Mouse (Mus musculus): ENCODE measurements at regions not wholly inside any gene's neighbourhood (a gene's known extent, or its start where the extent isn't known, plus 50 kb on each side); places are given as distances from the start of the nearest gene placed in this dataset.

GRCm38 (mm10) chr12:25362771-25363170, 265.8 kb upstream of the Id2 start:
- Histone ChIP-seq H3K4me1 (ENCODE audit: control insufficient read depth, insufficient read depth, low read length) (no peaks in the 10 kb centered on the region), H3K27me3 (ENCODE audit: control insufficient read depth, insufficient read depth, low read length) (no peaks in the 10 kb centered on the region), H3K27ac (ENCODE audit: insufficient read depth, low read length) (no peak overlapping the region), H3K4me3 (replicated peaks; ENCODE audit: insufficient read depth, low read depth, low read length) (no peak overlapping the region)
- TF ChIP-seq CTCF (IDR thresholded peaks at IDR 0.05; ENCODE audit: borderline replicate concordance, insufficient read depth, low read depth, low read length) (no peak), POLR2A (IDR thresholded peaks at IDR 0.05; ENCODE audit: borderline replicate concordance, insufficient read depth, low read length) (no peak)
- no peak for DNase-seq
- WGBS = 95% methylated on average over 4 of the region's 4 CpGs

DNA sequence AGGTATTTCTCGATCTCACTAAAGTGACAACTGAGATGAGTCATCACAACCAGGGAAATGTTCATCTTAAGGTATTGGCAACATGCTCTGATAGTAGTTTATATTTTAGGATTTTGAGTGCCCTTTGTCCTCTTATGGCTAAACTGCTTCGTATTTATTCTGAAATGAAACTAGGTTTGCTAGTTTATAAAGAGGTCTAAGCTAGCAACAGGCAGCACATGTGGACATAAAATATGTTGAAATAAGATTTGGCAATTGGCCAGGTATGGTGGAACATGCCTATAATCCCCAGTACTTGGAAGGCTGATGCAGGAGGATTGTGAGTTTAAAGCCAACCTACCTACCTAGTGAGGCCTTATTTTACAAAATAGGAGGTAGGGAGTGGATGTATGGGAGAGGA, 263.8 kb upstream of the Id2 start:
- TF ChIP-seq CTCF (IDR thresholded peaks at IDR 0.05; ENCODE audit: borderline replicate concordance, insufficient read depth, low read depth, low read length) = no peak
- no peak for TF ChIP-seq POLR2A (IDR thresholded peaks at IDR 0.05; ENCODE audit: borderline replicate concordance, insufficient read depth, low read length)
- Histone ChIP-seq H3K27me3 (ENCODE audit: control insufficient read depth, insufficient read depth, low read length) (no peaks in the 10 kb centered on the region), H3K4me3 (replicated peaks; ENCODE audit: insufficient read depth, low read depth, low read length) (no peak overlapping the region), H3K27ac (ENCODE audit: insufficient read depth, low read length) (no peak overlapping the region), H3K4me1 (ENCODE audit: control insufficient read depth, insufficient read depth, low read length) (no peaks in the 10 kb centered on the region)
- WGBS = 95% methylated on average over 2 of the region's 2 CpGs
- no peak for DNase-seq

- no peaks in the 10 kb centered on the region for H3K27me3 ChIP-seq (ENCODE audit: control insufficient read depth, insufficient read depth, low read length)
- H3K27ac ChIP-seq (ENCODE audit: insufficient read depth, low read length) = no peak overlapping the region
- no peaks in the 10 kb centered on the region for H3K4me1 ChIP-seq (ENCODE audit: control insufficient read depth, insufficient read depth, low read length)
- no peak overlapping the region for H3K4me3 ChIP-seq (replicated peaks; ENCODE audit: insufficient read depth, low read depth, low read length)
- 98% methylated on average over 5 of the region's 5 CpGs for WGBS
- TF ChIP-seq POLR2A (IDR thresholded peaks at IDR 0.05; ENCODE audit: borderline replicate concordance, insufficient read depth, low read length) (no peak), CTCF (IDR thresholded peaks at IDR 0.05; ENCODE audit: borderline replicate concordance, insufficient read depth, low read depth, low read length) (no peak)
- DNase-seq = no peak
Measured at GRCm38 (mm10) chr12:25359931-25360330, 263.0 kb upstream of the Id2 start.

DNA sequence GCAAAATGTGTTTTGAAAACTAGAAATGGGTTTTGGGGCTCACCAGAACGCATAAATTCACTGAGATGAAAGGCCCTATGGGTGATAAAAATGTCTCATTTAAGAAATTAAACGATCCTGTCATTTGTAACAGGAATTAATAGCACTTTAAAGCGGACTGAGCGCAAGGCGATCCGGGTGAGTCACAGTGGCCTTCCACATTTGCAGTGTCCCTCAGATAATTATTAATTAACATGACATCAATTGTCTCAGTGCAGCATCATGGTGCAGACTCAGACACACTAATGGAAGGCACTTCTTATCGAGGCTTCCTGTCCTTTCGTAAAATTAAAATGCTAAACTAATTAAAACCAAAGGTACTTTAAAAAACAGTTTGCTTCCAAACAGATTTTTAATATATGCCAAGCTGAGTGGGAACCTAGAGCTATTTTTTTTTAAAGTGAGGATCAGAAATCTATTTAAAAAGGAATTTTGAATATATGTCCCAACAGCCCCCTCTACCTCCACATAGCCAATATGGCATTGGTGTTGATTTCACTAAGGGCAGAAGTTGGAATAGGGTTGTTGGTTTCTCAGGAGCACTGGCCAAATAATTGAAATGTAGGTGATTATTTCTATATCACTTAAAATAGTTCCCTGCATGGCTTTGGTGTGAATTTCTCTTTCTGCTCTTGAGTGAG, 262.0 kb upstream of the Id2 start:
- no peak overlapping the region for H3K4me3 ChIP-seq (replicated peaks; ENCODE audit: insufficient read depth, low read depth, low read length)
- TF ChIP-seq CTCF (IDR thresholded peaks at IDR 0.05; ENCODE audit: borderline replicate concordance, insufficient read depth, low read depth, low read length) (no peak), POLR2A (IDR thresholded peaks at IDR 0.05; ENCODE audit: borderline replicate concordance, insufficient read depth, low read length) (no peak)
- H3K27ac ChIP-seq (ENCODE audit: insufficient read depth, low read length) = no peak overlapping the region
- no peaks in the 10 kb centered on the region for H3K27me3 ChIP-seq (ENCODE audit: control insufficient read depth, insufficient read depth, low read length)
- no peaks in the 10 kb centered on the region for H3K4me1 ChIP-seq (ENCODE audit: control insufficient read depth, insufficient read depth, low read length)
- 94% methylated on average over 8 of the region's 8 CpGs for WGBS
- DNase-seq = no peak

- Histone ChIP-seq H3K27me3 (ENCODE audit: control insufficient read depth, insufficient read depth, low read length) (no peaks in the 10 kb centered on the region), H3K4me3 (replicated peaks; ENCODE audit: insufficient read depth, low read depth, low read length) (no peak overlapping the region), H3K27ac (ENCODE audit: insufficient read depth, low read length) (no peak overlapping the region), H3K4me1 (ENCODE audit: control insufficient read depth, insufficient read depth, low read length) (no peaks in the 10 kb centered on the region)
- 95% methylated on average over 2 of the region's 2 CpGs for WGBS
- no peak for DNase-seq
- TF ChIP-seq CTCF (IDR thresholded peaks at IDR 0.05; ENCODE audit: borderline replicate concordance, insufficient read depth, low read depth, low read length) = no peak
- TF ChIP-seq POLR2A (IDR thresholded peaks at IDR 0.05; ENCODE audit: borderline replicate concordance, insufficient read depth, low read length) = no peak
Measured at GRCm38 (mm10) chr12:25356774-25357173, 259.8 kb upstream of the Id2 start.

- no peak for TF ChIP-seq POLR2A (IDR thresholded peaks at IDR 0.05; ENCODE audit: borderline replicate concordance, insufficient read depth, low read length)
- TF ChIP-seq CTCF (IDR thresholded peaks at IDR 0.05; ENCODE audit: borderline replicate concordance, insufficient read depth, low read depth, low read length) = no peak
- no peaks in the 10 kb centered on the region for H3K4me1 ChIP-seq (ENCODE audit: control insufficient read depth, insufficient read depth, low read length)
- no peak overlapping the region for H3K4me3 ChIP-seq (replicated peaks; ENCODE audit: insufficient read depth, low read depth, low read length)
- no peak for DNase-seq
- WGBS = 86% methylated on average over 1 of the region's 1 CpGs
- no peak overlapping the region for H3K27ac ChIP-seq (ENCODE audit: insufficient read depth, low read length)
- no peaks in the 10 kb centered on the region for H3K27me3 ChIP-seq (ENCODE audit: control insufficient read depth, insufficient read depth, low read length)
Measured at GRCm38 (mm10) chr12:25355217-25355616, 258.3 kb upstream of the Id2 start.

DNA sequence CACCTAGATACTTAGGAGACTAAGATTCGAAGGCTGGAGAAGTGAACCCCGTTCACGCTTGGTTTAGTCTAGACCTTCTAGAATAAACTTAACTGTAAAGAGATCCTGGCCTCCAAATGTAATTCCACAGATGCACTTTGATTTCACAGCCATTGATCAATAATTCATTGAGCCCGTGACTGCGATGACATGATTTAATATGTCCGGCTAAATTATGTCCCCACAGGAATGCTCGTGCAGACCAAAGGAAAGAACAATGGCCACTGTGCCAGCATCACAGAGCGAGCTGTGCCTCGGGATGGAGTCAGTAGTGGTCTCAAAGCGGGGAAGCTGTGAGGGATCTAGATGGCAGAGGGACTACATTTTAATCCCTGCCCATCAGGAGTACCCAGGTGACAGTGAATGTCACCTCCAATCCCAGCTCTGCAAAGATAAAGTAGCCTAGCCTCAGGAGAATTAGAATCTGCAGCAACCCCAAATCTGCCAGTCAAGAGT, 256.5 kb upstream of the Id2 start:
- Histone ChIP-seq H3K4me1 (ENCODE audit: control insufficient read depth, insufficient read depth, low read length) (no peaks in the 10 kb centered on the region), H3K4me3 (replicated peaks; ENCODE audit: insufficient read depth, low read depth, low read length) (no peak overlapping the region), H3K27ac (ENCODE audit: insufficient read depth, low read length) (no peak overlapping the region), H3K27me3 (ENCODE audit: control insufficient read depth, insufficient read depth, low read length) (no peaks in the 10 kb centered on the region)
- 64% methylated on average over 10 of the region's 10 CpGs for WGBS
- DNase-seq = no peak
- TF ChIP-seq POLR2A (IDR thresholded peaks at IDR 0.05; ENCODE audit: borderline replicate concordance, insufficient read depth, low read length) (no peak), CTCF (IDR thresholded peaks at IDR 0.05; ENCODE audit: borderline replicate concordance, insufficient read depth, low read depth, low read length) (no peak)

GRCm38 (mm10) chr12:25352160-25352559, 255.2 kb upstream of the Id2 start:
- Histone ChIP-seq H3K27me3 (ENCODE audit: control insufficient read depth, insufficient read depth, low read length) (no peaks in the 10 kb centered on the region), H3K4me3 (replicated peaks; ENCODE audit: insufficient read depth, low read depth, low read length) (no peak overlapping the region), H3K4me1 (ENCODE audit: control insufficient read depth, insufficient read depth, low read length) (no peaks in the 10 kb centered on the region), H3K27ac (ENCODE audit: insufficient read depth, low read length) (no peak overlapping the region)
- no peak for DNase-seq
- no peak for TF ChIP-seq POLR2A (IDR thresholded peaks at IDR 0.05; ENCODE audit: borderline replicate concordance, insufficient read depth, low read length)
- TF ChIP-seq CTCF (IDR thresholded peaks at IDR 0.05; ENCODE audit: borderline replicate concordance, insufficient read depth, low read depth, low read length) = no peak
